Mouse (Mus musculus) neural tube, embryonic 12.5 days (tissue): ENCODE results near the gene Gm43064. TPM values are rescaled to one million over a fixed set of nuclear protein-coding genes. Genes with fewer than 3 reads are reported as not detected.

ENCODE experiments used
- ATAC-seq: fragments of 200-750 bp; cut with Nextera tagmentation; 2 replicates; pipeline ENCODE4 v1.8.0; 2017; ENCODE audit warnings: low read depth, mild to moderate bottlenecking, moderate TSS enrichment, moderate library complexity; ENCODE audit not compliant: low FRiP score
- H3K27ac ChIP-seq: fragments of 300-500 bp; sonication (generic); 2 replicates; pipeline ENCODE4 v1.5.1; 2016
- H3K27me3 ChIP-seq: fragments of 300-500 bp; sonication (generic); replicated peaks from 2 replicates; pipeline ENCODE4 v1.6.1; 2016; ENCODE audit warnings: mild to moderate bottlenecking
- H3K36me3 ChIP-seq: fragments of 300-500 bp; sonication (generic); 2 replicates; pipeline ENCODE4 v1.6.1; 2016; ENCODE audit warnings: mild to moderate bottlenecking
- H3K4me1 ChIP-seq: fragments of 300-500 bp; sonication (generic); 2 replicates; pipeline ENCODE4 v1.6.1; 2016
- H3K4me2 ChIP-seq: fragments of 300-500 bp; sonication (generic); replicated peaks from 2 replicates; pipeline ENCODE4 v1.6.1; 2016; ENCODE audit warnings: mild to moderate bottlenecking
- H3K4me3 ChIP-seq: fragments of 300-500 bp; sonication (generic); 2 replicates; pipeline ENCODE4 v1.5.1; 2016
- H3K9ac ChIP-seq: fragments of 300-500 bp; sonication (generic); 2 replicates; pipeline ENCODE4 v1.6.1; 2016; ENCODE audit warnings: mild to moderate bottlenecking
- H3K9me3 ChIP-seq: fragments of 300-500 bp; sonication (generic); 2 replicates; pipeline ENCODE4 v1.6.1; 2016; ENCODE audit warnings: mild to moderate bottlenecking
- WGBS: fragments of 180-500 bp; shearing (Covaris S2); methylation state at CpG from one replicate; pipeline ENCODE4 v1.1.7; 2016; 5-methylcytosine and 5-hydroxymethylcytosine counted together
- polyA plus RNA-seq: library from polyadenylated mRNA; unstranded; fragments of >200 nt; fragmentation: Nextera tagmentation; extraction: Ambion mirVana; gene quantifications from 2 replicates; pipeline ENCODE4 v1.2.1, GENCODE M21; 2016

Gene Gm43064
- polyA plus RNA-seq, 1 experiment from 2014 or later: 0.32 TPM

- Histone ChIP-seq H3K36me3 (no peaks in the 10 kb centered on the region), H3K4me2 (no peak overlapping the region), H3K27me3 (no peaks in the 10 kb centered on the region), H3K9me3 (no peaks in the 10 kb centered on the region), H3K27ac (no peak overlapping the region), H3K4me3 (no peak overlapping the region), H3K4me1 (no peaks in the 10 kb centered on the region), H3K9ac (no peak overlapping the region)
- no peak for ATAC-seq
- 83% methylated on average over 4 of the region's 4 CpGs for WGBS
Observed at GRCm38 (mm10) chr3:103862721-103863220, 53.4 kb downstream of the Gm43064 start.

DNA sequence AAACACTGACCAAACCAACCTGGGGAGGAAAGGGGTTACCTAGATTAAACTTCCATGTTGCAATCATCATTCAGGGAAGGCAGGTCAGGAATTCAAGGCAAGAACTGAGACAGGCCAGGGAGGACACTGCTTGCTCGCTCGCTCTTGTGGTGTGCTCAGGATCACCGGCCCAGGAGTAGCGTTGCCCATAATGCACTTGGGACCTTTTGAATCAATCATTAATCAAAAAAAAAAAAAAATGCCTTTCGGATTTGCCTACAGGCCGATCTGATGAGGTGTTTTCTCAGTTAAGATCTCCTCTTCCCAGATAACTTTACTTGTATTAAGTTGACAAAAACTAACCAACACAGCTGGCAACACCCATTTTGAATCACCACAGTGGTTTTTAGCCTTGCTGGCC, 54.8 kb downstream of the Gm43064 start:
- Histone ChIP-seq H3K4me2 (no peak overlapping the region), H3K9ac (no peak overlapping the region), H3K36me3 (no peaks in the 10 kb centered on the region), H3K4me3 (no peak overlapping the region), H3K27me3 (no peaks in the 10 kb centered on the region), H3K9me3 (no peaks in the 10 kb centered on the region), H3K27ac (no peak overlapping the region), H3K4me1 (no peaks in the 10 kb centered on the region)
- 90% methylated on average over 6 of the region's 6 CpGs for WGBS
- no peak for ATAC-seq

- WGBS: 90% methylated on average over 5 of the region's 5 CpGs
- ATAC-seq: no peak
- Histone ChIP-seq H3K9ac (no peak overlapping the region), H3K4me3 (no peak overlapping the region), H3K9me3 (no peaks in the 10 kb centered on the region), H3K27ac (no peak overlapping the region), H3K4me1 (no peaks in the 10 kb centered on the region), H3K27me3 (no peaks in the 10 kb centered on the region), H3K36me3 (no peaks in the 10 kb centered on the region), H3K4me2 (no peak overlapping the region)
Observed at GRCm38 (mm10) chr3:103867424-103867971, 58.1 kb downstream of the Gm43064 start.

- Histone ChIP-seq H3K9ac (no peak overlapping the region), H3K36me3 (no peaks in the 10 kb centered on the region), H3K4me1 (no peaks in the 10 kb centered on the region), H3K4me3 (no peak overlapping the region), H3K4me2 (no peak overlapping the region), H3K9me3 (no peaks in the 10 kb centered on the region), H3K27me3 (no peaks in the 10 kb centered on the region), H3K27ac (no peak overlapping the region)
- no peak for ATAC-seq
- 87% methylated on average over 4 of the region's 4 CpGs for WGBS
Observed at GRCm38 (mm10) chr3:103868008-103868407, 58.6 kb downstream of the Gm43064 start.

GRCm38 (mm10) chr3:103872663-103873098, 63.3 kb downstream of the Gm43064 start:
- H3K4me1 ChIP-seq: no peaks in the 10 kb centered on the region
- 65% methylated on average over 3 of the region's 3 CpGs for WGBS

DNA sequence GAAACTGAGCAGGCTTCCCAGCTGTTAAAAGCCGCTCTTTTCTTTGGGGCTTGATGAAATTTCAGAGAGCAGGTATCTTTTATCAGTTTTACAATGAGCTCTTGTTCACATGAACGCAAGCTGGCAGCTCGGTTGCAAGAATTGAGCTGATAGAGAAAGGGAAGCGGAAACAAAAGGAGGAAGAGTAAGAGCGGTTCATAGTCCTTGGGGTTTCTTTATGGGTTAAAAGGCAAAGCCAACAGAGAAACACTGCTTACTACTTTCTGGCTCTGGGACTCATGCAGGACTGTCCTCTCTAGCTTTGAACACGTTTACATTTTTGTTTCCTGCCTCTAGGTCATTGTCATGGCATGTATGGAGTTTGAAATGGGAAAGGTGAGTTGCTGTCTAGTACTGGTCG, 65.0 kb downstream of the Gm43064 start:
- ATAC-seq: no peak
- Histone ChIP-seq H3K27me3 (no peaks in the 10 kb centered on the region), H3K4me3 (no peak overlapping the region), H3K4me2 (no peak overlapping the region), H3K36me3 (no peaks in the 10 kb centered on the region), H3K27ac (no peak overlapping the region), H3K9ac (no peak overlapping the region), H3K9me3 (no peaks in the 10 kb centered on the region), H3K4me1 (no peaks in the 10 kb centered on the region)
- WGBS: 78% methylated on average over 7 of the region's 7 CpGs

More at GRCm38 (mm10) chr3:103872663-103873098, 63.3 kb downstream of the Gm43064 start:
- Histone ChIP-seq H3K4me3 (no peak overlapping the region), H3K4me2 (no peak overlapping the region), H3K36me3 (no peaks in the 10 kb centered on the region), H3K9me3 (no peaks in the 10 kb centered on the region), H3K27me3 (no peaks in the 10 kb centered on the region), H3K9ac (no peak overlapping the region), H3K27ac (no peak overlapping the region)
- ATAC-seq: no peak

DNA sequence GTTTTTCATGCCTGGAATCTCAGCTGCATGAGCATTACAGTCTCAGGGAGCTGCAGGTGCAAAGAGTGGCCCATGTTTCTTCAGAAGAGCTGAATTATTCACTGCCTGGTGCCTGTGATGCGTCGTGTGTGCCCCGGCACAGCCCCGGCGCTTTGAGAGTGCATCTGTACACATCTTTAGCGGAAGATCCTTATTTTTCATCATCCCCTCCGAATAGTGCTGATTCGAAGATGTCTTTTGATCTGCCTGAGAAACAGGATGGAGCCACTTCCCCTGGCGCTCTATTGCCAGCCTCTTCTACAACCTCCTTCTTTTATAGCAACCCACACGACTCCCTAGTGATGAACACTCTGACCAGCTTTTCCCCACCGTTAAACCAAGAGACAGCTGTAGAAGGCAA, 76.6 kb downstream of the Gm43064 start:
- Histone ChIP-seq H3K27ac (no peak overlapping the region), H3K27me3 (no peaks in the 10 kb centered on the region), H3K9ac (no peak overlapping the region), H3K4me3 (no peak overlapping the region), H3K36me3 (no peaks in the 10 kb centered on the region), H3K4me1 (no peaks in the 10 kb centered on the region), H3K4me2 (no peak overlapping the region), H3K9me3 (no peaks in the 10 kb centered on the region)
- no peak for ATAC-seq
- WGBS: 78% methylated on average over 11 of the region's 11 CpGs

GRCm38 (mm10) chr3:103887581-103887980, 78.2 kb downstream of the Gm43064 start:
- Histone ChIP-seq H3K27ac (no peak overlapping the region), H3K4me1 (no peaks in the 10 kb centered on the region), H3K9me3 (no peaks in the 10 kb centered on the region), H3K4me2 (no peak overlapping the region), H3K4me3 (no peak overlapping the region), H3K27me3 (no peaks in the 10 kb centered on the region), H3K9ac (no peak overlapping the region), H3K36me3 (no peaks in the 10 kb centered on the region)
- 49% methylated on average over 3 of the region's 3 CpGs for WGBS
- no peak for ATAC-seq

Other genes with a start within 250 kb of the Gm43064 start
- gene Syt6, start 234.3 kb upstream of the Gm43064 start, polyA plus RNA-seq: 7.2 TPM in 2 replicates
- not detected in 2 replicates for gene Atg4a-ps, start 163.5 kb upstream of the Gm43064 start, polyA plus RNA-seq
- 15.1 and 15.6 TPM in 2 replicates for gene Olfml3, start 71.6 kb upstream of the Gm43064 start, polyA plus RNA-seq
- not detected in 2 replicates for gene Gm10964, start 70.2 kb upstream of the Gm43064 start, polyA plus RNA-seq
- gene Hipk1, start 18.0 kb upstream of the Gm43064 start, polyA plus RNA-seq: 13.1 and 14.0 TPM in 2 replicates
- gene Dclre1b, start 129 bp upstream of the Gm43064 start, polyA plus RNA-seq: 25.4 and 26.7 TPM in 2 replicates
- 23.8 and 24.0 TPM in 2 replicates for gene Ap4b1, start 53 bp upstream of the Gm43064 start, polyA plus RNA-seq
- 0.61 TPM in 1 of 2 replicates, not detected in the other for gene Bcl2l15, start 23.0 kb downstream of the Gm43064 start, polyA plus RNA-seq
- gene Ptpn22, start 50.2 kb downstream of the Gm43064 start, polyA plus RNA-seq: 0.44 TPM in 1 of 2 replicates, not detected in the other
- 24.0 and 25.3 TPM in 2 replicates for gene Rsbn1, start 104.5 kb downstream of the Gm43064 start, polyA plus RNA-seq
- 43.3 and 43.5 TPM in 2 replicates for gene Phtf1, start 158.5 kb downstream of the Gm43064 start, polyA plus RNA-seq